Mouse (Mus musculus): ENCODE data around the gene Utp15.

DNA sequence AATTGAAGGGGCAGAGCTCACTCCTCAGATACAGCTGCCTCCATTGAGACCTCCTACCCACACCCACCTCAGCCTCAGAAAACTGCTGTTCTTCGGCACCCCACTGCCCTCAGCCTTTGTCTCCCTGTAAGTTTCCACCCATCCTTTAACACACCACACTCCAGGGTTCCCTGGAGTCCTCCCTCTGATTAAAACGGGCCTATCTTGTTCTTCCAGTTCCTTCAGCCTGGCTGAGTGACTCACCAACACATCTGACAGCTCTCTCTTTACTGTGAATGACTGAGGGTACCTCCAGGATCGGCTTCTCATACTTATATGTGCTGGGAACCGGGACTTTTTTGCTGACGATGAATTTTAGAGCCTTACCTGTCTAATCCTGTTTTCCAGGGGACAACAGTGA lies 33.2 kb upstream of the Utp15 start:
- TF ChIP-seq CTCF (conservative IDR thresholded peaks at IDR 0.05; ENCODE audit: insufficient read depth, insufficient read length, low read depth, low read length): no peak
- TF ChIP-seq POLR2A (IDR thresholded peaks at IDR 0.05; ENCODE audit: low read depth, low read length): no peak
